In genomic region chr14:35358136-35358821, GRCm38 (mm10) we compare ENCODE assay signal across 10 mouse cellular contexts.
DNase-seq lines count a peak whose midpoint lies in the region; ATAC-seq and TF ChIP-seq lines count a peak whose summit lies in the region.
"Had no signal": no experiment of that assay in that cellular context is flagged by ENCODE, and none has a peak within 500 bp of the region (broad histone marks: within the 10 kb centered on the region; RNA-seq: fewer than 3 reads in every experiment).

No protein-coding gene starts in this region.

- ATAC-seq in hindbrain, postnatal 0 days: peak; percentile 58; the same call in 1 of the 2 replicates
- ATAC-seq in hindbrain, embryonic 11.5 days (ENCODE audit: low FRiP score): no peak
- ATAC-seq in intestine, embryonic 16.5 days: no peak
- ATAC-seq: Patski had no signal

- peak; percentile 68 for DNase-seq in hindbrain, postnatal 0 days (ENCODE audit: low spot score)
- no peak for DNase-seq in hindbrain, embryonic 11.5 days (ENCODE audit: low spot score)
- peak; percentile 4 for DNase-seq in ZHBTc4 (ENCODE audit: low read depth, low spot score)
- DNase-seq in cerebellum, adult 11-12 months: peak; percentile 34
- DNase-seq in left cerebral cortex, adult 2 months (ENCODE audit: extremely low spot score in 1 of 2, low spot score in 2 of 2): peak in 1 of 2 experiments; percentile 24
- no peak for DNase-seq in thymus, postnatal 4 days
- no peak for DNase-seq in thymus, postnatal 0 days (ENCODE audit: low spot score)

- TF ChIP-seq CTCF in hindbrain, postnatal 0 days (IDR thresholded peaks at IDR 0.05; ENCODE audit: low read depth): peak; percentile 49
- TF ChIP-seq CTCF in left cerebral cortex, adult 2 months (IDR thresholded peaks at IDR 0.05): peak; percentile 25

- WGBS in hindbrain, postnatal 0 days: 35% methylated on average over 7 of the region's 7 CpGs
- WGBS in hindbrain, embryonic 11.5 days: 57% methylated on average over 7 of the region's 7 CpGs
- 47% methylated on average over 7 of the region's 7 CpGs for WGBS in intestine, embryonic 16.5 days

- no peaks in the 10 kb centered on the region for H3K36me3 ChIP-seq in hindbrain, postnatal 0 days (ENCODE audit: insufficient read depth, low read length)
- H3K36me3 ChIP-seq in hindbrain, embryonic 11.5 days (ENCODE audit: control insufficient read depth, insufficient read depth, low read length): no peaks in the 10 kb centered on the region
- no peaks in the 10 kb centered on the region for H3K36me3 ChIP-seq in intestine, embryonic 16.5 days (ENCODE audit: control insufficient read depth, insufficient read depth, low read length)

- no peaks in the 10 kb centered on the region for H3K4me1 ChIP-seq in hindbrain, postnatal 0 days (ENCODE audit: insufficient read depth, low read length)
- no peaks in the 10 kb centered on the region for H3K4me1 ChIP-seq in hindbrain, embryonic 11.5 days (replicated peaks; ENCODE audit: control insufficient read depth, insufficient read depth, low read length)
- H3K4me1 ChIP-seq in intestine, embryonic 16.5 days (ENCODE audit: control insufficient read depth, insufficient read depth, low read length): no peaks in the 10 kb centered on the region

- intact Hi-C loops in left cerebral cortex, adult 2 months (cut with DNase I): no loop called here

- no peak overlapping the region for H3K27ac ChIP-seq in hindbrain, postnatal 0 days
- no peak overlapping the region for H3K27ac ChIP-seq in hindbrain, embryonic 11.5 days (ENCODE audit: low read depth, low read length)
- no peak overlapping the region for H3K27ac ChIP-seq in left cerebral cortex, adult 2 months
- no peak overlapping the region for H3K27ac ChIP-seq in intestine, embryonic 16.5 days (ENCODE audit: low read length)

- no peak overlapping the region for H3K4me2 ChIP-seq in hindbrain, postnatal 0 days (ENCODE audit: low read depth, low read length)
- H3K4me2 ChIP-seq in hindbrain, embryonic 11.5 days (replicated peaks; ENCODE audit: low read depth, low read length): no peak overlapping the region
- H3K4me2 ChIP-seq in intestine, embryonic 16.5 days (ENCODE audit: low read depth, low read length): no peak overlapping the region

- H3K27me3 ChIP-seq in hindbrain, postnatal 0 days (ENCODE audit: insufficient read depth, low read length): no peaks in the 10 kb centered on the region
- H3K27me3 ChIP-seq in hindbrain, embryonic 11.5 days (ENCODE audit: control insufficient read depth, insufficient read depth, low read length): no peaks in the 10 kb centered on the region
- H3K27me3 ChIP-seq in intestine, embryonic 16.5 days (replicated peaks; ENCODE audit: control insufficient read depth, insufficient read depth, low read length): no peaks in the 10 kb centered on the region
- H3K27me3 ChIP-seq: Patski had no signal

- no peak overlapping the region for H3K4me3 ChIP-seq in hindbrain, postnatal 0 days (ENCODE audit: low read length)
- no peak overlapping the region for H3K4me3 ChIP-seq in hindbrain, embryonic 11.5 days (ENCODE audit: low read depth, low read length)
- no peak overlapping the region for H3K4me3 ChIP-seq in left cerebral cortex, adult 2 months
- no peak overlapping the region for H3K4me3 ChIP-seq in intestine, embryonic 16.5 days (ENCODE audit: low read length)
- H3K4me3 ChIP-seq: erythroblast, embryonic 14.5 days had no signal

- no peaks in the 10 kb centered on the region for H3K9me3 ChIP-seq in hindbrain, postnatal 0 days (ENCODE audit: low read length)
- no peaks in the 10 kb centered on the region for H3K9me3 ChIP-seq in hindbrain, embryonic 11.5 days (ENCODE audit: control insufficient read depth, low read length)
- H3K9me3 ChIP-seq in intestine, embryonic 16.5 days (ENCODE audit: control insufficient read depth, low read length): no peaks in the 10 kb centered on the region

- H3K9ac ChIP-seq in hindbrain, postnatal 0 days (replicated peaks; ENCODE audit: low read length): no peak overlapping the region
- no peak overlapping the region for H3K9ac ChIP-seq in hindbrain, embryonic 11.5 days (ENCODE audit: low read depth, low read length)
- no peak overlapping the region for H3K9ac ChIP-seq in intestine, embryonic 16.5 days (ENCODE audit: low read depth, low read length)

Comparison
In these comparisons a context has a peak if more than half of its experiments do, and no peak if none do; other contexts are left out.
1. DNase-seq: peak in hindbrain, postnatal 0 days (single experiment), ZHBTc4 (single experiment) and cerebellum, adult 11-12 months (single experiment); none in hindbrain, embryonic 11.5 days (single experiment), thymus, postnatal 4 days (single experiment) and thymus, postnatal 0 days (single experiment).